Mouse (Mus musculus) limb, embryonic 15.5 days (tissue): ENCODE data around the gene Greb1. TPM values are rescaled to one million over a fixed set of nuclear protein-coding genes. Genes with fewer than 3 reads are reported as not detected.

Source experiments
- ATAC-seq: fragments of 200-750 bp; cut with Nextera tagmentation; 2 replicates; pipeline ENCODE4 v1.8.0; 2017; ENCODE audit warnings: low read depth, moderate TSS enrichment; ENCODE audit not compliant: insufficient number of reproducible peaks, low FRiP score, low TSS enrichment
- H3K27ac ChIP-seq: fragments of 300-500 bp; sonication (generic); 2 replicates; pipeline ENCODE4 v1.5.1; 2015; ENCODE audit warnings: moderate library complexity, mild to moderate bottlenecking, inconsistent platforms
- H3K27me3 ChIP-seq: fragments of 300-500 bp; sonication (generic); 2 replicates; pipeline ENCODE4 v1.6.1; 2015; ENCODE audit warnings: inconsistent platforms
- H3K36me3 ChIP-seq: fragments of 300-500 bp; sonication (generic); 2 replicates; pipeline ENCODE4 v1.6.1; 2015; ENCODE audit warnings: inconsistent platforms
- H3K4me1 ChIP-seq: fragments of 300-500 bp; sonication (generic); 2 replicates; pipeline ENCODE4 v1.6.1; 2015; ENCODE audit warnings: inconsistent platforms
- H3K4me2 ChIP-seq: fragments of 300-500 bp; sonication (generic); 2 replicates; pipeline ENCODE4 v1.6.1; 2015; ENCODE audit warnings: mild to moderate bottlenecking, inconsistent platforms
- H3K4me3 ChIP-seq: fragments of 300-500 bp; sonication (generic); 2 replicates; pipeline ENCODE4 v1.5.1; 2015; ENCODE audit warnings: mild to moderate bottlenecking, inconsistent platforms
- H3K9ac ChIP-seq: fragments of 300-500 bp; sonication (generic); 2 replicates; pipeline ENCODE4 v1.6.1; 2015; ENCODE audit warnings: inconsistent platforms
- H3K9me3 ChIP-seq: fragments of 300-500 bp; sonication (generic); 2 replicates; pipeline ENCODE4 v1.6.1; 2016; ENCODE audit warnings: inconsistent platforms
- WGBS: fragments of 180-500 bp; shearing (Covaris S2); methylation state at CpG from one replicate; pipeline ENCODE4 v1.1.7; 2015; 5-methylcytosine and 5-hydroxymethylcytosine counted together
- polyA plus RNA-seq: library from polyadenylated mRNA; unstranded; fragments of >200 nt; fragmentation: Nextera tagmentation; extraction: Ambion mirVana; gene quantifications from 2 replicates; pipeline ENCODE4 v1.2.1, GENCODE M21; 2015

Gene Greb1
- polyA plus RNA-seq, 1 experiment from 2014 or later = 0.81 TPM

DNA sequence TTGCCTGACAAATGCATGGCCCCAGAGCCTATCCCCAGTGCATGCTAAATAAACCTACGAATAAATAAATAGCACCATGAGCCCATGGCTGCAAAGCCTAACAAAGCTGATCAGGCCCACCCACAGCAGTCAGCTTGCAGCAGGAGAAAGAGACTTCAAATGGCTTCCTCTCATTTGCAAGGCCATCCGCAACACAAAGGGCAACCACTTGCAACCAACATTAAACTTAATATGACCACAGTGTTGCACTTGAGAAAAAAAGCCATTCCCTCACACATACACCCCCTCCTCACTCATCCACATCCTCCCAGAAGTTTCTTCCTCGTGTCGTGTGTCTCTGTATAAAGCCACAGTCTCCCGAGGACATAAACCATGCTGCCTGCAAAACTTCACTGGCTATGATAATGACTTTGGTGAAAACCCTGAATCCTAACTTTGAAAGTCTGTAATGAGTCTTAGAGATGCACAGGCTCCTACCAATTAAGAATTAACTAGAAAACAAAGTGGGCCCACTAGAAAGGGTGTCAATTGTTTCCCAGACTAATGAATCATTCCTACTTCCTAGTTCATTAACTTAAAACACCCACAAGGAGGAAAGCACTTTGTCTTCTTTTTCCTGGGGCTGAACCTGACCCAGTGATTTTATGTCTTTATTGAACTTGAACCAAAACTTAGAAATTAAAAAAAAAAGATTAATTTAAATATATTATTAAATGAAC is 2.7 kb upstream of the Greb1 start:
- no peak overlapping the region for H3K4me2 ChIP-seq
- H3K36me3 ChIP-seq = no peaks in the 10 kb centered on the region
- no peak for ATAC-seq
- H3K9ac ChIP-seq = no peak overlapping the region
- no peaks in the 10 kb centered on the region for H3K9me3 ChIP-seq
- WGBS = 31% methylated on average over 5 of the region's 5 CpGs
- H3K27me3 ChIP-seq = peaks cover 44% of the 10 kb centered on the region
- peaks cover 17% of the 10 kb centered on the region for H3K4me1 ChIP-seq
- H3K27ac ChIP-seq = no peak overlapping the region
- no peak overlapping the region for H3K4me3 ChIP-seq

- peak overlapping the region; percentile 35; the same call in 1 of the 2 replicates for H3K9ac ChIP-seq
- peaks cover 17% of the 10 kb centered on the region for H3K4me1 ChIP-seq
- H3K4me2 ChIP-seq = peak overlapping the region; percentile 93
- no peak for ATAC-seq
- 1% methylated on average over 12 of the region's 12 CpGs for WGBS
- H3K27me3 ChIP-seq = peaks cover 28% of the 10 kb centered on the region
- H3K9me3 ChIP-seq = no peaks in the 10 kb centered on the region
- H3K27ac ChIP-seq = no peak overlapping the region
- H3K4me3 ChIP-seq = peak overlapping the region; percentile 48
- H3K36me3 ChIP-seq = no peaks in the 10 kb centered on the region
These were observed 251 bp upstream of the Greb1 start for GRCm38 (mm10) chr12:16800959-16801315.

GRCm38 (mm10) chr12:16799928-16800258 is 793 bp downstream of the Greb1 start:
- Histone ChIP-seq H3K27me3 (peaks cover 24% of the 10 kb centered on the region), H3K27ac (no peak overlapping the region), H3K4me3 (peak overlapping the region; percentile 48), H3K4me2 (peak overlapping the region; percentile 93), H3K36me3 (no peaks in the 10 kb centered on the region), H3K4me1 (peaks cover 17% of the 10 kb centered on the region), H3K9me3 (no peaks in the 10 kb centered on the region), H3K9ac (no peak overlapping the region)
- ATAC-seq = no peak
- WGBS = 18% methylated on average over 6 of the region's 6 CpGs

GRCm38 (mm10) chr12:16798894-16799293 is 1.8 kb downstream of the Greb1 start:
- Histone ChIP-seq H3K36me3 (no peaks in the 10 kb centered on the region), H3K4me3 (no peak overlapping the region), H3K27ac (no peak overlapping the region), H3K9me3 (no peaks in the 10 kb centered on the region), H3K27me3 (peaks cover 24% of the 10 kb centered on the region), H3K4me1 (peaks cover 17% of the 10 kb centered on the region), H3K4me2 (no peak overlapping the region), H3K9ac (no peak overlapping the region)
- 37% methylated on average over 3 of the region's 3 CpGs for WGBS
- no peak for ATAC-seq

- no peaks in the 10 kb centered on the region for H3K9me3 ChIP-seq
- no peak overlapping the region for H3K4me3 ChIP-seq
- peaks cover 13% of the 10 kb centered on the region for H3K4me1 ChIP-seq
- H3K36me3 ChIP-seq = no peaks in the 10 kb centered on the region
- no peak for ATAC-seq
- no peak overlapping the region for H3K27ac ChIP-seq
- H3K9ac ChIP-seq = no peak overlapping the region
- H3K27me3 ChIP-seq = peaks cover 13% of the 10 kb centered on the region; the same call in 1 of the 2 replicates
- WGBS = 84% methylated on average over 3 of the region's 3 CpGs
- no peak overlapping the region for H3K4me2 ChIP-seq
These were observed 4.9 kb downstream of the Greb1 start for GRCm38 (mm10) chr12:16795781-16796180.

DNA sequence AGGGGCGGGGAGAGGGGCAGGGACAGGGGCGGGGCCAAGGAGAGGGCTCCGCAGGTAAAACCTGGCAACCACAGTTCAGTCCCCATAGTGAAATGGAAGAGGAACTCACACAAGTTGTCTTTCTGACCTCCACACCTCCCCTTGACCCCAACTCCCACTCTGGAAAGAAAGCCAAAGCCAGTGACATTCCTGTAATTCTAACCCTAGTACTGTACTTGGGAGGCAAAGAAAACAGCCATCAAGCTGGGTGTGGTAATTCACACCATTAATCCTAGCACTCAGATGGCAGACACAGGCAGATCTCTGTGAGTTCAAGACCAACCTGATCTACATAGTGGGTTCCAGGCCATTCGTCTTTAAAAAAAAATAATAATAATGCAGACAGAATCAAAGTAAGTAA is 7.3 kb downstream of the Greb1 start:
- Histone ChIP-seq H3K4me3 (no peak overlapping the region), H3K27ac (no peak overlapping the region), H3K4me1 (no peaks in the 10 kb centered on the region), H3K27me3 (no peaks in the 10 kb centered on the region), H3K9ac (no peak overlapping the region), H3K4me2 (no peak overlapping the region), H3K9me3 (no peaks in the 10 kb centered on the region), H3K36me3 (no peaks in the 10 kb centered on the region)
- no peak for ATAC-seq
- WGBS = 75% methylated on average over 4 of the region's 4 CpGs

DNA sequence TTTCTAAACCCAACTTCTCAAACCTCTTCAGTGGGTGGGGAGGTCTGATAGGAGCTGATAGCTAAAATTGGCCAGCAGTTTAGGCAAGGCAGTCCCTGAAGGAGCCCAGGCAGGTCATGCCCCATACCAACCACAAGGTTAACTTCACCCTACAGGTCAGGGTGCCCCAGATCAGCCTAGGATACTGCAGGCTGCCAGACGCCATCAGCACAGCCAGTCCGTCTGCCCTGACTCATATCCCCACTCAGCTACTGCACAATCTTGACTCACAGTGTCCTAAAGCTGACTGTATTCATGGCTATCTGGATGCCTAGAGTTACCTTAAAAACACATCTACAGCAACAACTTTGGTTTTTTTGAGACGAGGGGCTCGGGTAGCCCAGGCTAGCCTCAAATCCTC is 10.2 kb downstream of the Greb1 start:
- no peak for ATAC-seq
- no peak overlapping the region for H3K27ac ChIP-seq

DNA sequence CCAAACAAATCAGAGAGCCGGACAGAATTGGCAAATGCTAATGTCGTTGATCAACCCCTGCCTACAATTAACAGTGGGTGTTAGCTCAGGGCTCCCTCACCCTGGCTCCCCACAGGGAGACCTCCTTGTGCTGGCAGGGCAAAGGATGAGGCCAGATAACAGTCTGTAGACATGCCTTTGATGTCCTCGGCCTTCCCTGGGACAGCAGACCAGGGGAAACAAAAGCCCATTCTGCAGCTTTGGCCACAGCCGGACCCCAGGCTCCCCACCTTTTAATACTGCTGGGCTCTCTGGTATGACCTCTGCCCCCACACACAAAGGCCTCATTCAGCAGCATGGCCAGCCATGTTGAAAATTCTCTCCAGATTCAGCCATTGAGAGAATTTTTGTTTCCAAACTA is 10.9 kb downstream of the Greb1 start:
- H3K4me3 ChIP-seq = no peak overlapping the region
- H3K4me1 ChIP-seq = no peaks in the 10 kb centered on the region
- ATAC-seq = no peak
- no peaks in the 10 kb centered on the region for H3K9me3 ChIP-seq
- H3K36me3 ChIP-seq = no peaks in the 10 kb centered on the region
- no peak overlapping the region for H3K9ac ChIP-seq
- no peak overlapping the region for H3K27ac ChIP-seq
- no peak overlapping the region for H3K4me2 ChIP-seq
- 35% methylated on average over 4 of the region's 4 CpGs for WGBS
- H3K27me3 ChIP-seq = no peaks in the 10 kb centered on the region

More for the DNA sequence above, 10.2 kb downstream of the Greb1 start:
- 67% methylated on average over 4 of the region's 4 CpGs for WGBS
- Histone ChIP-seq H3K9ac (no peak overlapping the region), H3K4me2 (no peak overlapping the region), H3K4me1 (no peaks in the 10 kb centered on the region), H3K27me3 (no peaks in the 10 kb centered on the region), H3K36me3 (no peaks in the 10 kb centered on the region), H3K4me3 (no peak overlapping the region), H3K9me3 (no peaks in the 10 kb centered on the region)

DNA sequence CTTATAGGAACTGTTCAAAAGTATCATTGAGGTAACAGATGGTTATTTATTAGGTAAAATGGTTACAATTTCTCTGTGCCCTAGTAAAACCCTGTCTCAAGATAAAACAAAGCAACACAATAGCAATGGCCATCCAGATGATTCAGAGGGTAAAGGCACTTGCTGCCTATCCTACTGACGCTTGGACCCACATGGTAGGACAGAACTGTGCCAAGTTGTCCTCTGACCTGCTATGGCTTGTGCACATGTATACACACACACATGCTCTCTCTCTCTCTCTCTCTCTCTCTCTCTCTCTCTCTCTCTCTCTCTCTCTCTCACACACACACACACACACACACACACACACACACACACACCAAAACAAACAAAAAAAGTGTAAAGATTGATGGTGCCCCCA is 11.5 kb downstream of the Greb1 start:
- Histone ChIP-seq H3K4me1 (no peaks in the 10 kb centered on the region), H3K4me3 (no peak overlapping the region), H3K27ac (no peak overlapping the region), H3K9me3 (no peaks in the 10 kb centered on the region), H3K36me3 (no peaks in the 10 kb centered on the region), H3K4me2 (no peak overlapping the region), H3K27me3 (no peaks in the 10 kb centered on the region), H3K9ac (no peak overlapping the region)
- ATAC-seq = no peak
- 76% methylated on average over 1 of the region's 1 CpGs for WGBS

GRCm38 (mm10) chr12:16788600-16788999 is 12.1 kb downstream of the Greb1 start:
- H3K9me3 ChIP-seq = no peaks in the 10 kb centered on the region
- no peak for ATAC-seq
- no peaks in the 10 kb centered on the region for H3K36me3 ChIP-seq
- no peak overlapping the region for H3K4me3 ChIP-seq
- H3K27ac ChIP-seq = no peak overlapping the region
- H3K4me2 ChIP-seq = no peak overlapping the region
- H3K4me1 ChIP-seq = no peaks in the 10 kb centered on the region
- no peaks in the 10 kb centered on the region for H3K27me3 ChIP-seq
- WGBS = 81% methylated on average over 2 of the region's 2 CpGs
- no peak overlapping the region for H3K9ac ChIP-seq

GRCm38 (mm10) chr12:16781034-16781746 is 19.5 kb downstream of the Greb1 start:
- ATAC-seq = no peak
- 72% methylated on average over 14 of the region's 14 CpGs for WGBS

DNA sequence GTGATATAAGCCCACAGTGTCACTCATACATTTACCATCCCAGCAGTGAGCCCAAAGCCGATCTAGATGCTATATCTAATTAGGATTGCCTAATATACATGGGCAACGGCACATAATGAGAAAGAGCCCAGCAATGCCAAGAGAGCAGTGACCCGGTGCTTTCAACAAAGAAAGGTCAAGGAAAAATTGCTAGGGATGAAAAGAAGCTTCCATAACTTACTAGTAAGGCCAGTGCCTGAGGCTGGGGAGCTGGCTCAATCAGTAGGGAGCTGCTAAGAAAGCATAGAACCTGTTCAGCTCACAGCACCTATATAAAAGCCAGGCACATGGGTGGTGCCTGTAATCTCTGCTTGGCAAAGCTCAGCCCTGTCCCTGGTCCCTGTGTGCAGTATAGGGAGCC is 20.4 kb downstream of the Greb1 start:
- H3K4me3 ChIP-seq = no peak overlapping the region
- no peak overlapping the region for H3K27ac ChIP-seq
- ATAC-seq = no peak
- H3K9ac ChIP-seq = no peak overlapping the region
- no peak overlapping the region for H3K4me2 ChIP-seq
- no peaks in the 10 kb centered on the region for H3K4me1 ChIP-seq
- 88% methylated on average over 3 of the region's 3 CpGs for WGBS
- no peaks in the 10 kb centered on the region for H3K27me3 ChIP-seq
- H3K9me3 ChIP-seq = no peaks in the 10 kb centered on the region
- H3K36me3 ChIP-seq = no peaks in the 10 kb centered on the region

More at GRCm38 (mm10) chr12:16781034-16781746, 19.5 kb downstream of the Greb1 start:
- H3K9ac ChIP-seq = no peak overlapping the region
- no peaks in the 10 kb centered on the region for H3K27me3 ChIP-seq
- no peak overlapping the region for H3K4me2 ChIP-seq
- no peak overlapping the region for H3K4me3 ChIP-seq
- no peaks in the 10 kb centered on the region for H3K36me3 ChIP-seq
- H3K27ac ChIP-seq = no peak overlapping the region
- H3K9me3 ChIP-seq = no peaks in the 10 kb centered on the region
- H3K4me1 ChIP-seq = no peaks in the 10 kb centered on the region
